Mouse (Mus musculus) stomach, embryonic 16.5 days (tissue): ENCODE measurements around the gene Acadl. TPM values are rescaled to one million over a fixed set of nuclear protein-coding genes. Genes with fewer than 3 reads are reported as not detected.

Experiments used
- ATAC-seq: fragments of 200-750 bp; cut with Nextera tagmentation; 2 replicates; pipeline ENCODE4 v1.8.0; 2017; ENCODE audit warnings: moderate number of reproducible peaks, moderate TSS enrichment; ENCODE audit not compliant: insufficient read depth, low FRiP score
- H3K27ac ChIP-seq: fragments of 300-500 bp; sonication (generic); 2 replicates; pipeline ENCODE4 v1.5.1; 2014; ENCODE audit warnings: low read length
- H3K27me3 ChIP-seq: fragments of 300-500 bp; sonication (generic); 2 replicates; pipeline ENCODE4 v1.6.1; 2014; ENCODE audit warnings: low read length, control low read depth, mixed read lengths; ENCODE audit not compliant: control insufficient read depth, insufficient read depth
- H3K36me3 ChIP-seq: fragments of 300-500 bp; sonication (generic); 2 replicates; pipeline ENCODE4 v1.6.1; 2014; ENCODE audit warnings: low read length; ENCODE audit not compliant: control insufficient read depth, insufficient read depth
- H3K4me1 ChIP-seq: fragments of 300-500 bp; sonication (generic); 2 replicates; pipeline ENCODE4 v1.6.1; 2014; ENCODE audit warnings: low read length, control low read depth, mixed read lengths; ENCODE audit not compliant: control insufficient read depth, insufficient read depth
- H3K4me2 ChIP-seq: fragments of 300-500 bp; sonication (generic); 2 replicates; pipeline ENCODE4 v1.6.1; 2014; ENCODE audit warnings: low read depth, low read length, mixed read lengths
- H3K4me3 ChIP-seq: fragments of 300-500 bp; sonication (generic); replicated peaks from 2 replicates; pipeline ENCODE4 v1.5.1; 2014; ENCODE audit warnings: mild to moderate bottlenecking, low read length
- H3K9ac ChIP-seq: fragments of 300-500 bp; sonication (generic); 2 replicates; pipeline ENCODE4 v1.6.1; 2014; ENCODE audit warnings: low read length
- H3K9me3 ChIP-seq: fragments of 300-500 bp; sonication (generic); replicated peaks from 2 replicates; pipeline ENCODE4 v1.6.1; 2016; ENCODE audit warnings: low read length, control low read depth; ENCODE audit not compliant: control insufficient read depth
- WGBS: fragments of 180-500 bp; shearing (Covaris S2); extraction: QIAGEN DNeasy Blood & Tissue Kit; methylation state at CpG from one replicate; pipeline ENCODE4 v1.1.7; 2014; 5-methylcytosine and 5-hydroxymethylcytosine counted together
- polyA plus RNA-seq: library from polyadenylated mRNA; unstranded; fragments of >200 nt; fragmentation: Nextera tagmentation; extraction: Ambion mirVana; gene quantifications from 2 replicates; pipeline ENCODE4 v1.2.1, GENCODE M21; 2015

The Acadl gene
- polyA plus RNA-seq, 1 experiment from 2014 or later = 195 TPM

- Histone ChIP-seq H3K27ac (no peak overlapping the region), H3K4me2 (no peak overlapping the region), H3K9me3 (no peaks in the 10 kb centered on the region), H3K9ac (no peak overlapping the region), H3K4me3 (no peak overlapping the region), H3K27me3 (no peaks in the 10 kb centered on the region), H3K4me1 (peaks cover 6% of the 10 kb centered on the region; the same call in 1 of the 2 replicates), H3K36me3 (no peaks in the 10 kb centered on the region)
- ATAC-seq = no peak
- WGBS = 64% methylated on average over 9 of the region's 9 CpGs
Observed at GRCm38 (mm10) chr1:66831824-66832600, 31.1 kb downstream of the Acadl start.

- Histone ChIP-seq H3K4me2 (no peak overlapping the region), H3K27ac (no peak overlapping the region), H3K4me1 (peaks cover 6% of the 10 kb centered on the region; the same call in 1 of the 2 replicates), H3K27me3 (no peaks in the 10 kb centered on the region), H3K9ac (no peak overlapping the region), H3K36me3 (no peaks in the 10 kb centered on the region), H3K9me3 (no peaks in the 10 kb centered on the region), H3K4me3 (no peak overlapping the region)
- no peak for ATAC-seq
- WGBS = 67% methylated on average over 9 of the region's 9 CpGs
Observed at GRCm38 (mm10) chr1:66829400-66830080, 33.5 kb downstream of the Acadl start.

GRCm38 (mm10) chr1:66821966-66822365 lies 41.1 kb downstream of the Acadl start:
- Histone ChIP-seq H3K4me1 (0 out of 2 replicates have a peak, but pooled peaks cover 4% of the 10 kb centered on the region), H3K36me3 (no peaks in the 10 kb centered on the region)
- WGBS = 71% methylated on average over 9 of the region's 9 CpGs

GRCm38 (mm10) chr1:66820241-66820640 lies 42.8 kb downstream of the Acadl start:
- no peak overlapping the region for H3K4me3 ChIP-seq
- no peaks in the 10 kb centered on the region for H3K27me3 ChIP-seq
- no peaks in the 10 kb centered on the region for H3K36me3 ChIP-seq
- H3K4me1 ChIP-seq = 0 out of 2 replicates have a peak, but pooled peaks cover 4% of the 10 kb centered on the region
- H3K9ac ChIP-seq = no peak overlapping the region
- H3K4me2 ChIP-seq = no peak overlapping the region
- no peaks in the 10 kb centered on the region for H3K9me3 ChIP-seq
- no peak for ATAC-seq
- 16% methylated on average over 7 of the region's 7 CpGs for WGBS
- H3K27ac ChIP-seq = no peak overlapping the region

More at GRCm38 (mm10) chr1:66821966-66822365, 41.1 kb downstream of the Acadl start:
- no peak overlapping the region for H3K27ac ChIP-seq
- no peak overlapping the region for H3K4me2 ChIP-seq
- no peak for ATAC-seq
- no peaks in the 10 kb centered on the region for H3K27me3 ChIP-seq
- H3K4me3 ChIP-seq = no peak overlapping the region
- no peaks in the 10 kb centered on the region for H3K9me3 ChIP-seq
- no peak overlapping the region for H3K9ac ChIP-seq

GRCm38 (mm10) chr1:66817865-66818315 lies 45.2 kb downstream of the Acadl start:
- Histone ChIP-seq H3K4me3 (peak overlapping the region; percentile 76), H3K36me3 (no peaks in the 10 kb centered on the region), H3K4me1 (0 out of 2 replicates have a peak, but pooled peaks cover 4% of the 10 kb centered on the region), H3K27ac (peak overlapping the region; percentile 1; the same call in 1 of the 2 replicates), H3K9ac (peak overlapping the region; percentile 81), H3K27me3 (no peaks in the 10 kb centered on the region), H3K4me2 (peak overlapping the region; percentile 83), H3K9me3 (no peaks in the 10 kb centered on the region)
- WGBS = 1% methylated on average over 20 of the region's 20 CpGs
- ATAC-seq = peak; percentile 26

- peak within 1 kb of the TSS; percentile 76 for H3K4me3 ChIP-seq
- WGBS = 1% methylated on average over 45 of the region's 56 CpGs
- no peaks in the 10 kb centered on the region for H3K9me3 ChIP-seq
- ATAC-seq = peak; percentile 91
- peak within 1 kb of the TSS; percentile 99 for H3K27ac ChIP-seq
- peak within 1 kb of the TSS; percentile 83 for H3K4me2 ChIP-seq
- H3K27me3 ChIP-seq = no peaks in the 10 kb centered on the region
- H3K9ac ChIP-seq = peak within 1 kb of the TSS; percentile 94
- 0 out of 2 replicates have a peak, but pooled peaks cover 4% of the 10 kb centered on the region for H3K4me1 ChIP-seq
- H3K36me3 ChIP-seq = no peaks in the 10 kb centered on the region
Observed at GRCm38 (mm10) chr1:66817453-66817839, 45.6 kb downstream of the Acadl start, which contains the start of gene Kansl1l. Gene Kansl1l, minus strand, starts transcription at chr1:66817562.

GRCm38 (mm10) chr1:66816837-66817452 lies 46.1 kb downstream of the Acadl start:
- peak overlapping the region; percentile 94 for H3K9ac ChIP-seq
- H3K4me1 ChIP-seq = 0 out of 2 replicates have a peak, but pooled peaks cover 4% of the 10 kb centered on the region
- no peaks in the 10 kb centered on the region for H3K36me3 ChIP-seq
- H3K27ac ChIP-seq = peak overlapping the region; percentile 99
- no peaks in the 10 kb centered on the region for H3K27me3 ChIP-seq
- peak; percentile 87 for ATAC-seq
- peak overlapping the region; percentile 81 for H3K4me2 ChIP-seq
- peak overlapping the region; percentile 76 for H3K4me3 ChIP-seq
- H3K9me3 ChIP-seq = no peaks in the 10 kb centered on the region
- WGBS = under 1% methylated on average over 59 of the region's 63 CpGs

GRCm38 (mm10) chr1:66815941-66816777 lies 46.9 kb downstream of the Acadl start:
- peak overlapping the region; percentile 81 for H3K4me2 ChIP-seq
- H3K27ac ChIP-seq = peak overlapping the region; percentile 99
- ATAC-seq = peak; percentile 5; the same call in 1 of the 2 replicates
- H3K4me3 ChIP-seq = peak overlapping the region; percentile 76
- no peaks in the 10 kb centered on the region for H3K9me3 ChIP-seq
- no peaks in the 10 kb centered on the region for H3K36me3 ChIP-seq
- under 1% methylated on average over 39 of the region's 39 CpGs for WGBS
- peak overlapping the region; percentile 77 for H3K9ac ChIP-seq
- H3K27me3 ChIP-seq = no peaks in the 10 kb centered on the region
- H3K4me1 ChIP-seq = 0 out of 2 replicates have a peak, but pooled peaks cover 4% of the 10 kb centered on the region
